Mouse (Mus musculus) ES-E14 (cell line): ENCODE measurements around the gene Trcg1. TPM values are rescaled to one million over a fixed set of nuclear protein-coding genes. Genes with fewer than 3 reads are reported as not detected.

Experiments
- DNase-seq: peaks from one replicate; pipeline ENCODE4 v3.0.0-alpha.2; 2013; ENCODE audit warnings: low read depth, low spot score
- H3K27ac ChIP-seq: 2 replicates; pipeline ENCODE4 v1.5.1; 2012; ENCODE audit warnings: low read depth, mild to moderate bottlenecking, low read length, moderate library complexity, mixed read lengths; ENCODE audit not compliant: poor library complexity, insufficient read depth, severe bottlenecking
- H3K36me3 ChIP-seq: 2 replicates; pipeline ENCODE4 v1.6.1; 2012; ENCODE audit warnings: mild to moderate bottlenecking, low read length, moderate library complexity, mixed read lengths; ENCODE audit not compliant: control insufficient read depth, poor library complexity, insufficient read depth, severe bottlenecking
- H3K4me1 ChIP-seq, 2 experiments: fragments of 150-350 bp in 1 of 2; sonication (generic) in 1 of 2; 2 replicates each; pipeline ENCODE4 v1.6.1; 2012; ENCODE audit warnings: low read length in 2 of 2, mild to moderate bottlenecking in 1 of 2, mixed read lengths in 1 of 2; ENCODE audit not compliant: control insufficient read depth in 2 of 2, insufficient read depth in 2 of 2, poor library complexity in 1 of 2
- H3K4me3 ChIP-seq, 2 experiments: fragments of 150-350 bp in 1 of 2; sonication (generic) in 1 of 2; 2 replicates each; pipeline ENCODE4 v1.5.1; 2012; ENCODE audit warnings: low read length in 2 of 2, low read depth in 1 of 2, mild to moderate bottlenecking in 1 of 2, mixed read lengths in 1 of 2; ENCODE audit not compliant: insufficient read depth in 1 of 2, poor library complexity in 1 of 2, severe bottlenecking in 1 of 2
- H3K9ac ChIP-seq: 2 replicates; pipeline ENCODE4 v1.6.1; 2012; ENCODE audit warnings: low read depth, mild to moderate bottlenecking, low read length, mixed read lengths; ENCODE audit not compliant: poor library complexity, insufficient read depth, severe bottlenecking
- H3K9me3 ChIP-seq: fragments of 150-350 bp; sonication (generic); 2 replicates; pipeline ENCODE4 v1.6.1; 2012; ENCODE audit warnings: low read depth, mild to moderate bottlenecking, low read length; ENCODE audit not compliant: control insufficient read depth, insufficient read depth
- CHD2 ChIP-seq: IDR thresholded peaks from 2 replicates; pipeline ENCODE4 v1.6.1; 2014; ENCODE audit warnings: mild to moderate bottlenecking, low read depth, low read length, inconsistent platforms
- HCFC1 ChIP-seq: IDR thresholded peaks from 2 replicates; pipeline ENCODE4 v1.6.1; 2012; ENCODE audit warnings: low read length, inconsistent platforms, borderline replicate concordance; ENCODE audit not compliant: insufficient read depth
- MAFK ChIP-seq: IDR thresholded peaks from 2 replicates; pipeline ENCODE4 v1.6.1; 2014; ENCODE audit warnings: mild to moderate bottlenecking, low read depth, low read length, inconsistent platforms; ENCODE audit not compliant: insufficient read depth
- ZC3H11A ChIP-seq: IDR thresholded peaks from 2 replicates; pipeline ENCODE4 v1.6.1; 2012; ENCODE audit warnings: low read depth, mild to moderate bottlenecking, inconsistent platforms, low read length, borderline replicate concordance
- ZNF384 ChIP-seq: IDR thresholded peaks from 2 replicates; pipeline ENCODE4 v1.6.1; 2012; ENCODE audit warnings: low read depth, low read length, inconsistent platforms
- in situ Hi-C, 2 experiments: fragments of 600-800 bp; cut with MboI; formaldehyde crosslinking; loops; one replicate each; pipeline ENCODE4 v1.15.1; 2025; ENCODE audit warnings: low sequenced_read_pairs in 2 of 2, inconsistent platforms in 1 of 2; ENCODE audit not compliant: unreplicated experiment in 2 of 2
- total RNA-seq: library from RNA; depleted of rRNA; stranded (reverse); fragments of 300-350 nt; gene quantifications from 2 replicates; pipeline ENCODE4 v1.2.3, GENCODE M21; 2012

The Trcg1 gene
- total RNA-seq, 1 experiment: not detected

DNA sequence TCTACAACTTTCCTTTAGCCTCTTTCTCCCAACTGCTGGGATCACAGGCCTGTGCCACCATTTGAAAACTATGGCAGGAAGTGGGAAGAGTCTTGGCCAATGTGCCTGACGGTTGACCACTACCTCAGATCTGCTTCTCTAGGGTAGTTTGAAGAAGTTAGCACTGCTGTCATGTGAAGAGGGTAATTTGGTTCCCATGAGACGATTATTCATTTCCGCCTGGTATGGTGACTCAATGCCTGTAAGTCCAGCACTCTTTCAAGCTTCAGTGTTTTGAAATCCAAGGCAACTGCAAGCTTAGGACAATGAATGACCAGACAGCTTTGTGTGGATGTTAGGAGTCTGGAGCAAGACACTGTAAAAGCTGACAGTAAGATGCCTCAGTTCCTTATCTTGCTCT, 2.6 kb upstream of the Trcg1 start:
- TF ChIP-seq MAFK: no peak
- TF ChIP-seq ZNF384: no peak
- TF ChIP-seq CHD2: no peak
- no peak for TF ChIP-seq ZC3H11A
- no peak for TF ChIP-seq HCFC1
- Histone ChIP-seq H3K9me3 (no peaks in the 10 kb centered on the region), H3K4me1 (no peaks in the 10 kb centered on the region), H3K9ac (no peak overlapping the region), H3K27ac (no peak overlapping the region), H3K4me3 (no peak overlapping the region), H3K36me3 (no peaks in the 10 kb centered on the region)
- in situ Hi-C loops: no loop called here
- DNase-seq: no peak

DNA sequence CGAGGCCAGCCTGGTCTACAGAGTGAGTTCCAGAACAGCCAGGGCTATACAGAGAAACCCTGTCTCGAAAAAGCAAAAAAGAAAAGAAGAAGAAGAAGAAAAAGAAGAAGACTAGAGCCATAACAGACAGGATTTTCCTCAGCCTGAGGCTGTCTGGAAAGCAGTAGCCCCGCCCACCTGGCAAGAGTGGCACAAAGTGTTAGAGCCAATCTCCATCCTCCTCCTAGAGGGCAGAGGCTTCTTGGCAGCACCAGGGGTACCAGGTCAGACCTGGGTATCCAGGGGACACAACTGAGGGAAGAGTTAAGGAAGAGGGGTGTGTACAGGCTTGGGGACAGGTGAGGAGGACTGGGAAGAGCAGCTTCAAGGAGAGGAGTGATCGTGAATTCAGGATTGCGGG, 1.3 kb downstream of the Trcg1 start:
- in situ Hi-C loops: no loop called here
- Histone ChIP-seq H3K9me3 (no peaks in the 10 kb centered on the region), H3K36me3 (no peaks in the 10 kb centered on the region), H3K27ac (no peak overlapping the region), H3K9ac (no peak overlapping the region), H3K4me3 (no peak overlapping the region), H3K4me1 (peaks cover 0 to 6% of the 10 kb centered on the region in 2 experiments; a peak in 1 of 4 replicates)
- no peak for DNase-seq
- no peak for TF ChIP-seq ZNF384
- TF ChIP-seq MAFK: no peak
- no peak for TF ChIP-seq ZC3H11A
- TF ChIP-seq CHD2: no peak
- no peak for TF ChIP-seq HCFC1

GRCm38 (mm10) chr9:57238220-57238619, 1.9 kb downstream of the Trcg1 start:
- peaks cover 0 to 9% of the 10 kb centered on the region in 2 experiments; a peak in 1 of 4 replicates for H3K4me1 ChIP-seq
- no peak for TF ChIP-seq HCFC1
- in situ Hi-C loops: no loop called here

DNA sequence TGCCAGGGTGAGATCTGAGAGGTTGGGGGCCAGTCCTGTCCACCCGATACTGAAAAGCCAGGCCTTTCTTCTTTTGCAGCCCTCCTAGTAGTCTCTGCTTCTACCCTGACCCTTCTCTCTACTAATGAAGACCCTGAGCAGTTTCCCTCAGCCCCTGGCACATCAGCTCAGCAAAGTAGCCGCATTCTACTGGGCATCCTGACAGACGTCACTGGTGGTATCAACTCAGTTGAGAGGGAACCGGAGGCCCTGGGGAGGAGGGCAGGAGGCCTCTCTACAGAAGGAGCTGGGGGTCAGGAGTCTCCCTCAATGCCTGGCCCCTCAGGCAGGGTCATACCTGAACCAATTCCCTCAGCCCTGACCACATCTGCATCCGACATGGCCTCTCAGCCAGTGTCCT, 4.8 kb downstream of the Trcg1 start:
- no peaks in the 10 kb centered on the region for H3K36me3 ChIP-seq
- in situ Hi-C loops: no loop called here
- H3K9ac ChIP-seq: no peak overlapping the region
- peaks cover 5 to 20% of the 10 kb centered on the region in 2 experiments; a peak in 2 of 4 replicates for H3K4me1 ChIP-seq
- no peaks in the 10 kb centered on the region for H3K9me3 ChIP-seq
- no peak overlapping the region for H3K27ac ChIP-seq
- TF ChIP-seq HCFC1: no peak
- no peak for TF ChIP-seq CHD2
- no peak for TF ChIP-seq ZNF384
- no peak for TF ChIP-seq ZC3H11A
- TF ChIP-seq MAFK: no peak
- no peak for DNase-seq
- no peak overlapping the region for H3K4me3 ChIP-seq

More at GRCm38 (mm10) chr9:57238220-57238619, 1.9 kb downstream of the Trcg1 start:
- H3K9me3 ChIP-seq: no peaks in the 10 kb centered on the region
- no peak for DNase-seq
- H3K4me3 ChIP-seq: no peak overlapping the region
- H3K27ac ChIP-seq: no peak overlapping the region
- H3K9ac ChIP-seq: no peak overlapping the region
- H3K36me3 ChIP-seq: no peaks in the 10 kb centered on the region

- Histone ChIP-seq H3K9ac (no peak overlapping the region), H3K4me3 (no peak overlapping the region), H3K9me3 (no peaks in the 10 kb centered on the region), H3K4me1 (peaks cover 6 to 23% of the 10 kb centered on the region in 2 experiments; a peak in 3 of 4 replicates), H3K27ac (no peak overlapping the region), H3K36me3 (no peaks in the 10 kb centered on the region)
- in situ Hi-C loops: no loop called here
- no peak for DNase-seq
- TF ChIP-seq CHD2 (no peak), ZNF384 (no peak), ZC3H11A (no peak), HCFC1 (no peak), MAFK (no peak)
These were observed 6.6 kb downstream of the Trcg1 start for GRCm38 (mm10) chr9:57242916-57243315.
